Mouse (Mus musculus): ENCODE results near the gene Bspry. TPM values are rescaled to one million over a fixed set of nuclear protein-coding genes. Genes with fewer than 3 reads are reported as not detected.

Gene Bspry
- polyA plus RNA-seq, 1 experiment from 2014 or later = 1.0 TPM

GRCm38 (mm10) chr4:62505991-62506390, 26.1 kb downstream of the Bspry start:
- H3K4me1 ChIP-seq = peaks cover 7% of the 10 kb centered on the region
- WGBS = 86% methylated on average over 3 of the region's 3 CpGs
- H3K9ac ChIP-seq = no peak overlapping the region
- no peak for ATAC-seq (replicated peaks)
- no peak overlapping the region for H3K4me3 ChIP-seq
- no peak overlapping the region for H3K4me2 ChIP-seq
- H3K9me3 ChIP-seq = no peaks in the 10 kb centered on the region
- H3K27ac ChIP-seq = no peak overlapping the region
- H3K36me3 ChIP-seq (replicated peaks) = peaks cover 31% of the 10 kb centered on the region
- H3K27me3 ChIP-seq (replicated peaks) = no peaks in the 10 kb centered on the region

DNA sequence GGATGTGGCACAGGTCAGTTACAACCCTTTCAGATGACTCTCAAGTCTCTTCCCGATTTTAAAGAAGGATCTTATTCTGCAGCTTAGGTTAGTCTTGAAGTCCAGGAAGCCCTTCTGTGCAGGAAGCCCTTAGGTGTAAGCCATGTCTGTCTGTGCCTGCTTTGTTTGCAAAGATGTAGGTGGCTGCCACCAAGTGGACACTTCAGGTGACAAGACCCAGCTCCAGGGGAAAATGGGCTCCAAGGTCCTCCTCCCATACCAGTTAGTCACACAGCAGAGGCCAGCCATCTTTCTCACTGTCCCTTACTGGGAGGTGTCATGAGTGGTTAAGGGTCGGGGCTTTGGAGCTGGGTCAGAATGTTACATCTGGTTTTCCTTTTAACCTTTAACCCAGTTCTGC, 26.9 kb downstream of the Bspry start:
- 80% methylated on average over 2 of the region's 2 CpGs for WGBS
- Histone ChIP-seq H3K4me1 (0 out of 2 replicates have a peak, but pooled peaks cover 2% of the 10 kb centered on the region), H3K9ac (no peak overlapping the region), H3K27me3 (replicated peaks) (no peaks in the 10 kb centered on the region), H3K9me3 (no peaks in the 10 kb centered on the region), H3K4me2 (no peak overlapping the region), H3K4me3 (no peak overlapping the region), H3K27ac (no peak overlapping the region), H3K36me3 (replicated peaks) (peaks cover 39% of the 10 kb centered on the region)
- ATAC-seq (replicated peaks) = no peak

GRCm38 (mm10) chr4:62508839-62509238, 29.0 kb downstream of the Bspry start:
- no peaks in the 10 kb centered on the region for H3K9me3 ChIP-seq
- no peak overlapping the region for H3K4me2 ChIP-seq
- no peak overlapping the region for H3K27ac ChIP-seq
- no peak for ATAC-seq (replicated peaks)
- H3K36me3 ChIP-seq (replicated peaks) = peaks cover 56% of the 10 kb centered on the region
- no peak overlapping the region for H3K4me3 ChIP-seq
- H3K4me1 ChIP-seq = no peaks in the 10 kb centered on the region
- H3K27me3 ChIP-seq (replicated peaks) = no peaks in the 10 kb centered on the region
- no peak overlapping the region for H3K9ac ChIP-seq
- WGBS = 93% methylated on average over 5 of the region's 5 CpGs

- Histone ChIP-seq H3K9me3 (no peaks in the 10 kb centered on the region), H3K9ac (no peak overlapping the region), H3K4me2 (no peak overlapping the region), H3K27me3 (replicated peaks) (no peaks in the 10 kb centered on the region), H3K4me3 (no peak overlapping the region), H3K4me1 (no peaks in the 10 kb centered on the region), H3K36me3 (replicated peaks) (peaks cover 56% of the 10 kb centered on the region), H3K27ac (no peak overlapping the region)
- 92% methylated on average over 11 of the region's 11 CpGs for WGBS
- ATAC-seq (replicated peaks) = no peak
These were observed 30.1 kb downstream of the Bspry start for GRCm38 (mm10) chr4:62509946-62510345.

GRCm38 (mm10) chr4:62513998-62514506, 34.2 kb downstream of the Bspry start:
- 52% methylated on average over 11 of the region's 11 CpGs for WGBS
- ATAC-seq (replicated peaks) = no peak
- Histone ChIP-seq H3K4me1 (peaks cover 11% of the 10 kb centered on the region), H3K27me3 (replicated peaks) (no peaks in the 10 kb centered on the region), H3K9me3 (no peaks in the 10 kb centered on the region), H3K27ac (no peak overlapping the region), H3K9ac (no peak overlapping the region), H3K4me3 (no peak overlapping the region), H3K36me3 (replicated peaks) (peaks cover 43% of the 10 kb centered on the region), H3K4me2 (no peak overlapping the region)

GRCm38 (mm10) chr4:62514995-62515394, 35.1 kb downstream of the Bspry start:
- no peak overlapping the region for H3K27ac ChIP-seq
- no peak overlapping the region for H3K4me2 ChIP-seq
- ATAC-seq (replicated peaks) = no peak
- H3K4me1 ChIP-seq = peaks cover 13% of the 10 kb centered on the region
- no peak overlapping the region for H3K9ac ChIP-seq
- no peaks in the 10 kb centered on the region for H3K9me3 ChIP-seq
- H3K36me3 ChIP-seq (replicated peaks) = peaks cover 33% of the 10 kb centered on the region
- no peak overlapping the region for H3K4me3 ChIP-seq
- H3K27me3 ChIP-seq (replicated peaks) = no peaks in the 10 kb centered on the region
- WGBS = 91% methylated on average over 7 of the region's 7 CpGs

GRCm38 (mm10) chr4:62515490-62515889, 35.6 kb downstream of the Bspry start:
- peaks cover 29% of the 10 kb centered on the region for H3K36me3 ChIP-seq (replicated peaks)
- H3K27me3 ChIP-seq (replicated peaks) = no peaks in the 10 kb centered on the region
- no peak overlapping the region for H3K4me2 ChIP-seq
- no peak overlapping the region for H3K27ac ChIP-seq
- H3K4me1 ChIP-seq = peaks cover 18% of the 10 kb centered on the region
- H3K4me3 ChIP-seq = no peak overlapping the region
- WGBS = 82% methylated on average over 3 of the region's 3 CpGs
- ATAC-seq (replicated peaks) = no peak
- H3K9me3 ChIP-seq = no peaks in the 10 kb centered on the region
- no peak overlapping the region for H3K9ac ChIP-seq

GRCm38 (mm10) chr4:62516079-62516478, 36.2 kb downstream of the Bspry start:
- peaks cover 24% of the 10 kb centered on the region for H3K36me3 ChIP-seq (replicated peaks)
- no peaks in the 10 kb centered on the region for H3K9me3 ChIP-seq
- H3K9ac ChIP-seq = no peak overlapping the region
- no peak overlapping the region for H3K27ac ChIP-seq
- no peak overlapping the region for H3K4me2 ChIP-seq
- 40% methylated on average over 2 of the region's 2 CpGs for WGBS
- no peak overlapping the region for H3K4me3 ChIP-seq
- no peak for ATAC-seq (replicated peaks)
- peaks cover 22% of the 10 kb centered on the region for H3K4me1 ChIP-seq
- H3K27me3 ChIP-seq (replicated peaks) = no peaks in the 10 kb centered on the region

GRCm38 (mm10) chr4:62516579-62516978, 36.7 kb downstream of the Bspry start:
- Histone ChIP-seq H3K9me3 (no peaks in the 10 kb centered on the region), H3K27ac (no peak overlapping the region), H3K9ac (no peak overlapping the region), H3K36me3 (replicated peaks) (peaks cover 19% of the 10 kb centered on the region), H3K4me1 (peaks cover 22% of the 10 kb centered on the region), H3K4me2 (no peak overlapping the region), H3K27me3 (replicated peaks) (no peaks in the 10 kb centered on the region), H3K4me3 (no peak overlapping the region)
- ATAC-seq (replicated peaks) = no peak
- 97% methylated on average over 1 of the region's 1 CpGs for WGBS

- H3K9ac ChIP-seq = no peak overlapping the region
- H3K4me2 ChIP-seq = no peak overlapping the region
- no peak for ATAC-seq (replicated peaks)
These were observed 37.2 kb downstream of the Bspry start for GRCm38 (mm10) chr4:62517046-62517445.

DNA sequence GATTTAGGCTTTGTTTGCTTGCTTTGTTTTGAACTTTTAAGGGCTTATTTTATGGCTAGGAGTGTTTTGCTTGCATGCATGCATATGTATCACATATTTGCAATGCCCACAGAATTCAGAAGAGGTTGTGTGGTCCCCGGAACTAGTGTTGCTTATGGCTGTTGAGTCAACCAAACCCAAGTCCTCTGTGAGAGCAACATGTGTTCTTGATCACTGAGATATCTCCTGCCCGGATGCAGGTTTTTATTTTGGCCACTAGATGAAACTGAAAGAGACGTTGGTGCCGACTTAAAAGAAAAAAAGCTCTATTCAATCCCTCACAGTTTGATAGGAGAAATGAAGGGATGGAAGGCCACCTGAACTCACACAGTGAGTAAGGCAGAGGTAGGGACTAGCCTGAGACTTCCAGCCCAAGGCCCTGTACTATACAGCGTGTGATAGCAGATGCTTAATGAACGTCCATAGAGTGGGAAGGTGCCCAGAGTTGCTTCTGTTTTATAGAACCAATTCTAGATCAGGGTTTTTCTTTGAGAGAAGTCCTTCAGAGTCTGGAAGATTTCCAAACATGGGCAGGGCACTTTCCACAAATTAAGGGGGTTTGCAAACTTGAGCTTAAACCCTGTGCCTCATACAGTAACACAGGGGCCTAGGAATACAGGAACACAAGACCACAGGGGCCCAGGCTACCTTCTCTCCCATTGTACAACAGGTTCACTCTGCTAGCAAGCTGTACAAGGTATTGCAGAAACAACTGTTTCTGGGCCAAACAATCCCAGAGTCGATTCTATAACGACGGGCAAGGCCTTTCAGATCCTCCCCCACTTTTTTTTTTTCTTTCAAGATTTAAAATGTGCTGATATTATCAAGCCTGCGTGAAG, 37.9 kb downstream of the Bspry start:
- no peaks in the 10 kb centered on the region for H3K9me3 ChIP-seq
- H3K36me3 ChIP-seq (replicated peaks) = peaks cover 9% of the 10 kb centered on the region; the same call in 1 of the 2 replicates
- 83% methylated on average over 10 of the region's 10 CpGs for WGBS
- ATAC-seq (replicated peaks) = no peak
- no peak overlapping the region for H3K9ac ChIP-seq
- no peak overlapping the region for H3K4me3 ChIP-seq
- H3K27ac ChIP-seq = no peak overlapping the region
- no peak overlapping the region for H3K4me2 ChIP-seq
- H3K4me1 ChIP-seq = peaks cover 22% of the 10 kb centered on the region
- H3K27me3 ChIP-seq (replicated peaks) = no peaks in the 10 kb centered on the region

More at GRCm38 (mm10) chr4:62517046-62517445, 37.2 kb downstream of the Bspry start:
- Histone ChIP-seq H3K27me3 (replicated peaks) (no peaks in the 10 kb centered on the region), H3K9me3 (no peaks in the 10 kb centered on the region), H3K36me3 (replicated peaks) (peaks cover 15% of the 10 kb centered on the region; the same call in 1 of the 2 replicates), H3K4me3 (no peak overlapping the region), H3K4me1 (peaks cover 22% of the 10 kb centered on the region), H3K27ac (no peak overlapping the region)
- 93% methylated on average over 8 of the region's 8 CpGs for WGBS

DNA sequence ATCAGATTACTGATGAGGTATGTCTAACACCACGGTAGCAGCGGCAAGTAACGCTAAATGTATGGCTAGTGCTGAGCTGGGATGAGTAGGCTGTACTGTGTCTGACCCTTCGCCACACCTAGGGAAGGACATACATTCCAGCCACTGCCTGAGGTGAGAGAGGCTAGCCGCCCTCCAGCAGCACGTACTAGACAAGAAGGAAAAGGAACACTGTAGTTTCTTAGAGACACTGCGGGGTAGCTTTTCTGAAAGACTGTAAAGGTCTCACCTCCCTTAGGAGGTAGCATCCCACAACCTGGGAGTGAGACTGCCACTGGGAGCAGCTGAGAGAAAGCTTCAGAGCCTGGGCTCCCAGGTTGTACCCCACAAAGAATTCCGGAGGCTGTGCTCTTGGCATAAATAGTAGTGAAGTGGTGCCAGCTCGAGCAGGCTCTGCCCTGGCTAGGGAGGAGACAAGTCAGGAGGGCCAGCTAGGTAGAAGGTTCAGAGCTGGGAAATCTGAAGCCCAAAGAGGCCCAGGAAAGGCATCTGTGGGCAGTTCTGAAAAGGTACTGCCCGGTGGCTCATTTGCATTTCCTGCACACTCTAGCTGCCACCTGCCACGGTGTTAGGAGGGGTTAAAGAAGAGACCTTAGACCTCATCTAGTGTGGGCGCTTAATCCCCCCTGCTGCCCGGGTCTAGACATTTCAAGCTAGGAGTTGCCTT, 38.7 kb downstream of the Bspry start:
- H3K27ac ChIP-seq = 0 out of 2 replicates have a peak overlapping the region, but pooled peaks have one; percentile 79
- 53% methylated on average over 13 of the region's 13 CpGs for WGBS

More for the DNA sequence above, 38.7 kb downstream of the Bspry start:
- ATAC-seq (replicated peaks) = 0 out of 2 replicates have a peak, but pooled peaks have one; percentile 6
- peaks cover under 1% of the 10 kb centered on the region; the same call in 1 of the 2 replicates for H3K36me3 ChIP-seq (replicated peaks)
- no peaks in the 10 kb centered on the region for H3K27me3 ChIP-seq (replicated peaks)
- peaks cover 23% of the 10 kb centered on the region for H3K4me1 ChIP-seq
- H3K9me3 ChIP-seq = no peaks in the 10 kb centered on the region
- peak overlapping the region; percentile 79 for H3K4me2 ChIP-seq
- peak overlapping the region; percentile 91 for H3K9ac ChIP-seq
- H3K4me3 ChIP-seq = peak overlapping the region; percentile 82

All from midbrain, embryonic 15.5 days (tissue).